Mouse (Mus musculus): Measurements from ENCODE around the gene Tubgcp3. TPM values are rescaled to one million over a fixed set of nuclear protein-coding genes. Genes with fewer than 3 reads are reported as not detected.

Tubgcp3 gene
- polyA plus RNA-seq (2014; fragmentation: Nextera tagmentation; extraction: Ambion mirVana): 27.3 and 29.2 TPM in 2 replicates

- peak; percentile 89 for ATAC-seq (ENCODE audit: insufficient number of reproducible peaks, insufficient read depth, low FRiP score, low read depth)
- Histone ChIP-seq H3K4me2 (ENCODE audit: low read length) (peak within 1 kb of the TSS; percentile 90), H3K4me1 (ENCODE audit: control insufficient read depth in 2 of 2, insufficient read depth in 2 of 2, low read length in 2 of 2) (peaks cover 5 to 18% of the 10 kb centered on the region in 2 experiments; a peak in 3 of 4 replicates), H3K4me3 (ENCODE audit: control insufficient read depth in 1 of 2, insufficient read depth in 1 of 2, low read depth in 1 of 2, low read length in 2 of 2) (peak within 1 kb of the TSS; percentile 60 to 98), H3K9ac (ENCODE audit: low read length) (peak within 1 kb of the TSS; percentile 95), H3K36me3 (ENCODE audit: control insufficient read depth, insufficient read depth, low read length) (no peaks in the 10 kb centered on the region), H3K9me3 (ENCODE audit: control insufficient read depth, low read length) (no peaks in the 10 kb centered on the region), H3K27ac (replicated peaks in 1 of 2; ENCODE audit: control insufficient read depth in 1 of 2, insufficient read depth in 1 of 2, low read depth in 2 of 2, low read length in 2 of 2) (peak within 1 kb of the TSS; percentile 4 to 53; a peak in 2 of 4 replicates), H3K27me3 (ENCODE audit: control insufficient read depth, insufficient read depth, low read length) (peaks cover 28% of the 10 kb centered on the region; the same call in 1 of the 2 replicates)
- WGBS: under 1% methylated on average over 65 of the region's 65 CpGs
Measured at GRCm38 (mm10) chr8:12672056-12672881, at the start of gene Tubgcp3. TSS of gene Tubgcp3 (minus strand) at chr8:12672248.

DNA sequence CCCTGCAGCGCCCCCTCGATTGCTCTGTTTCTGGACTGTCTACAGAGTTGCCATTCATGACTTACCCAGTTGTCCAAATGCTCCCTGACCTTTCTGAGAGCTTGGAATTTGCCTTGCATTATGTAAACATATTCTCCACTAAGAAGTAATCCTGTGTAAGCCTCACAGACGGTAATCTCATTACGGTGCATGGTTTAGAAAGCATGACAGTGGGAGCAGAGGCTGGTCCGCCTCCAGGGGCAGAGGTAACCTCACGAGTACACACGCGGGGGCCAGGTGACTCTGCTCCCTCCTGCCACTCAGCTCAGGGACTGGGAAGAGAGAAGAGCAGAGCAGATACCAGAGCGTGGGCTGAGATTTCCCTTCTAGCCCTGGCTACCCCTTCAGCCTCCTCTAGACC, 47.0 kb upstream of the Tubgcp3 start:
- ATAC-seq (ENCODE audit: insufficient number of reproducible peaks, insufficient read depth, low FRiP score, low read depth): no peak
- no peak overlapping the region for H3K4me2 ChIP-seq (ENCODE audit: low read length)
- no peak overlapping the region for H3K9ac ChIP-seq (ENCODE audit: low read length)
- no peaks in the 10 kb centered on the region for H3K36me3 ChIP-seq (ENCODE audit: control insufficient read depth, insufficient read depth, low read length)
- no peaks in the 10 kb centered on the region for H3K27me3 ChIP-seq (ENCODE audit: control insufficient read depth, insufficient read depth, low read length)
- no peak overlapping the region for H3K4me3 ChIP-seq (ENCODE audit: control insufficient read depth in 1 of 2, insufficient read depth in 1 of 2, low read depth in 1 of 2, low read length in 2 of 2)
- no peaks in the 10 kb centered on the region for H3K9me3 ChIP-seq (ENCODE audit: control insufficient read depth, low read length)
- H3K27ac ChIP-seq (replicated peaks in 1 of 2; ENCODE audit: control insufficient read depth in 1 of 2, insufficient read depth in 1 of 2, low read depth in 2 of 2, low read length in 2 of 2): no peak overlapping the region
- no peaks in the 10 kb centered on the region for H3K4me1 ChIP-seq (ENCODE audit: control insufficient read depth in 2 of 2, insufficient read depth in 2 of 2, low read length in 2 of 2)
- 70% methylated on average over 9 of the region's 9 CpGs for WGBS

- H3K27me3 ChIP-seq (ENCODE audit: control insufficient read depth, insufficient read depth, low read length): no peaks in the 10 kb centered on the region
- H3K4me2 ChIP-seq (ENCODE audit: low read length): no peak overlapping the region
- no peak for ATAC-seq (ENCODE audit: insufficient number of reproducible peaks, insufficient read depth, low FRiP score, low read depth)
- H3K4me3 ChIP-seq (ENCODE audit: control insufficient read depth in 1 of 2, insufficient read depth in 1 of 2, low read depth in 1 of 2, low read length in 2 of 2): no peak overlapping the region
- no peaks in the 10 kb centered on the region for H3K36me3 ChIP-seq (ENCODE audit: control insufficient read depth, insufficient read depth, low read length)
- H3K27ac ChIP-seq (replicated peaks in 1 of 2; ENCODE audit: control insufficient read depth in 1 of 2, insufficient read depth in 1 of 2, low read depth in 2 of 2, low read length in 2 of 2): no peak overlapping the region
- no peak overlapping the region for H3K9ac ChIP-seq (ENCODE audit: low read length)
- H3K9me3 ChIP-seq (ENCODE audit: control insufficient read depth, low read length): no peaks in the 10 kb centered on the region
- no peaks in the 10 kb centered on the region for H3K4me1 ChIP-seq (ENCODE audit: control insufficient read depth in 2 of 2, insufficient read depth in 2 of 2, low read length in 2 of 2)
- WGBS: 75% methylated on average over 18 of the region's 18 CpGs
Measured at GRCm38 (mm10) chr8:12715861-12716585, 44.0 kb upstream of the Tubgcp3 start.

GRCm38 (mm10) chr8:12711623-12712022, 39.6 kb upstream of the Tubgcp3 start:
- Histone ChIP-seq H3K9me3 (ENCODE audit: control insufficient read depth, low read length) (0 out of 2 replicates have a peak, but pooled peaks cover 6% of the 10 kb centered on the region), H3K9ac (ENCODE audit: low read length) (no peak overlapping the region), H3K4me2 (ENCODE audit: low read length) (no peak overlapping the region), H3K27ac (replicated peaks in 1 of 2; ENCODE audit: control insufficient read depth in 1 of 2, insufficient read depth in 1 of 2, low read depth in 2 of 2, low read length in 2 of 2) (no peak overlapping the region), H3K27me3 (ENCODE audit: control insufficient read depth, insufficient read depth, low read length) (no peaks in the 10 kb centered on the region), H3K36me3 (ENCODE audit: control insufficient read depth, insufficient read depth, low read length) (no peaks in the 10 kb centered on the region), H3K4me1 (ENCODE audit: control insufficient read depth in 2 of 2, insufficient read depth in 2 of 2, low read length in 2 of 2) (no peaks in the 10 kb centered on the region; a peak in 2 of 4 replicates), H3K4me3 (ENCODE audit: control insufficient read depth in 1 of 2, insufficient read depth in 1 of 2, low read depth in 1 of 2, low read length in 2 of 2) (no peak overlapping the region)
- WGBS: 74% methylated on average over 7 of the region's 7 CpGs
- ATAC-seq (ENCODE audit: insufficient number of reproducible peaks, insufficient read depth, low FRiP score, low read depth): no peak

- no peaks in the 10 kb centered on the region; a peak in 1 of 4 replicates for H3K4me1 ChIP-seq (ENCODE audit: control insufficient read depth in 2 of 2, insufficient read depth in 2 of 2, low read length in 2 of 2)
- H3K9ac ChIP-seq (ENCODE audit: low read length): no peak overlapping the region
Measured at GRCm38 (mm10) chr8:12703597-12703996, 31.5 kb upstream of the Tubgcp3 start.

GRCm38 (mm10) chr8:12702290-12702689, 30.2 kb upstream of the Tubgcp3 start:
- WGBS: 36% methylated on average over 8 of the region's 8 CpGs
- ATAC-seq (ENCODE audit: insufficient number of reproducible peaks, insufficient read depth, low FRiP score, low read depth): no peak
- H3K9me3 ChIP-seq (ENCODE audit: control insufficient read depth, low read length): 0 out of 2 replicates have a peak, but pooled peaks cover 5% of the 10 kb centered on the region
- H3K4me2 ChIP-seq (ENCODE audit: low read length): no peak overlapping the region
- H3K4me3 ChIP-seq (ENCODE audit: control insufficient read depth in 1 of 2, insufficient read depth in 1 of 2, low read depth in 1 of 2, low read length in 2 of 2): no peak overlapping the region
- H3K27me3 ChIP-seq (ENCODE audit: control insufficient read depth, insufficient read depth, low read length): no peaks in the 10 kb centered on the region
- H3K36me3 ChIP-seq (ENCODE audit: control insufficient read depth, insufficient read depth, low read length): no peaks in the 10 kb centered on the region
- no peaks in the 10 kb centered on the region for H3K4me1 ChIP-seq (ENCODE audit: control insufficient read depth in 2 of 2, insufficient read depth in 2 of 2, low read length in 2 of 2)
- H3K9ac ChIP-seq (ENCODE audit: low read length): no peak overlapping the region
- H3K27ac ChIP-seq (replicated peaks in 1 of 2; ENCODE audit: control insufficient read depth in 1 of 2, insufficient read depth in 1 of 2, low read depth in 2 of 2, low read length in 2 of 2): no peak overlapping the region

More at GRCm38 (mm10) chr8:12703597-12703996, 31.5 kb upstream of the Tubgcp3 start:
- Histone ChIP-seq H3K36me3 (ENCODE audit: control insufficient read depth, insufficient read depth, low read length) (no peaks in the 10 kb centered on the region), H3K4me2 (ENCODE audit: low read length) (no peak overlapping the region), H3K9me3 (ENCODE audit: control insufficient read depth, low read length) (0 out of 2 replicates have a peak, but pooled peaks cover 6% of the 10 kb centered on the region), H3K27me3 (ENCODE audit: control insufficient read depth, insufficient read depth, low read length) (no peaks in the 10 kb centered on the region), H3K27ac (replicated peaks in 1 of 2; ENCODE audit: control insufficient read depth in 1 of 2, insufficient read depth in 1 of 2, low read depth in 2 of 2, low read length in 2 of 2) (no peak overlapping the region), H3K4me3 (ENCODE audit: control insufficient read depth in 1 of 2, insufficient read depth in 1 of 2, low read depth in 1 of 2, low read length in 2 of 2) (no peak overlapping the region)
- 73% methylated on average over 4 of the region's 4 CpGs for WGBS
- ATAC-seq (ENCODE audit: insufficient number of reproducible peaks, insufficient read depth, low FRiP score, low read depth): no peak

- H3K4me3 ChIP-seq (ENCODE audit: control insufficient read depth in 1 of 2, insufficient read depth in 1 of 2, low read depth in 1 of 2, low read length in 2 of 2): no peak overlapping the region
- H3K4me2 ChIP-seq (ENCODE audit: low read length): no peak overlapping the region
Measured at GRCm38 (mm10) chr8:12698660-12699277, 26.7 kb upstream of the Tubgcp3 start.

More at GRCm38 (mm10) chr8:12698660-12699277, 26.7 kb upstream of the Tubgcp3 start:
- ATAC-seq (ENCODE audit: insufficient number of reproducible peaks, insufficient read depth, low FRiP score, low read depth): no peak
- H3K9ac ChIP-seq (ENCODE audit: low read length): no peak overlapping the region
- no peaks in the 10 kb centered on the region for H3K4me1 ChIP-seq (ENCODE audit: control insufficient read depth in 2 of 2, insufficient read depth in 2 of 2, low read length in 2 of 2)
- no peaks in the 10 kb centered on the region for H3K36me3 ChIP-seq (ENCODE audit: control insufficient read depth, insufficient read depth, low read length)
- no peaks in the 10 kb centered on the region for H3K9me3 ChIP-seq (ENCODE audit: control insufficient read depth, low read length)
- no peak overlapping the region for H3K27ac ChIP-seq (replicated peaks in 1 of 2; ENCODE audit: control insufficient read depth in 1 of 2, insufficient read depth in 1 of 2, low read depth in 2 of 2, low read length in 2 of 2)
- WGBS: 31% methylated on average over 3 of the region's 3 CpGs
- no peaks in the 10 kb centered on the region for H3K27me3 ChIP-seq (ENCODE audit: control insufficient read depth, insufficient read depth, low read length)

Data from heart, embryonic 14.5 days (tissue).